Mouse (Mus musculus) MEL (cell line): Measurements from ENCODE around the gene Cchcr1.

Experiments
- CHD1 ChIP-seq: IDR thresholded peaks from 2 replicates; pipeline ENCODE4 v1.6.1; 2012; ENCODE audit warnings: low read depth, mild to moderate bottlenecking, inconsistent platforms, low read length, improper control_type of control experiment
- CTCF ChIP-seq, 3 experiments: IDR thresholded peaks in 2 of 3; conservative IDR thresholded peaks in 1 of 3; 2 replicates each; pipeline ENCODE4 v1.5.1; 2011 to 2012; ENCODE audit warnings: low read length in 3 of 3, low read depth in 2 of 3, mild to moderate bottlenecking in 2 of 3, improper control_type of control experiment in 1 of 3, inconsistent platforms in 1 of 3, mixed read lengths in 1 of 3, moderate library complexity in 1 of 3; ENCODE audit not compliant: control insufficient read depth in 1 of 3, insufficient read depth in 1 of 3, poor library complexity in 1 of 3, severe bottlenecking in 1 of 3
- ELF1 ChIP-seq: IDR thresholded peaks from 2 replicates; pipeline ENCODE4 v1.6.1; 2014; ENCODE audit warnings: low read depth, mild to moderate bottlenecking, inconsistent platforms, low read length, improper control_type of control experiment, moderate library complexity
- JUND ChIP-seq: IDR thresholded peaks from 2 replicates; pipeline ENCODE4 v1.6.1; 2011; ENCODE audit warnings: low read depth, mild to moderate bottlenecking, improper control_type of control experiment, low read length
- MYC ChIP-seq: IDR thresholded peaks from 2 replicates; pipeline ENCODE4 v1.6.1; 2011; ENCODE audit warnings: low read depth, mild to moderate bottlenecking, low read length, improper control_type of control experiment, moderate library complexity
- NELFE ChIP-seq: IDR thresholded peaks from 2 replicates; pipeline ENCODE4 v1.6.1; 2011; ENCODE audit warnings: low read depth, low read length, improper control_type of control experiment
- POLR2A ChIP-seq, 2 experiments: IDR thresholded peaks; 2 replicates each; pipeline ENCODE4 v1.6.1; 2011 to 2012; ENCODE audit warnings: low read length in 2 of 2, mild to moderate bottlenecking in 2 of 2, control low read depth in 1 of 2, improper control_type of control experiment in 1 of 2, low read depth in 1 of 2, moderate library complexity in 1 of 2; ENCODE audit not compliant: control insufficient read depth in 1 of 2, insufficient read depth in 1 of 2, poor library complexity in 1 of 2
- RCOR1 ChIP-seq: IDR thresholded peaks from 2 replicates; pipeline ENCODE4 v1.6.1; 2012; ENCODE audit warnings: low read depth, mild to moderate bottlenecking, inconsistent platforms, low read length, improper control_type of control experiment
- TBP ChIP-seq: IDR thresholded peaks from 2 replicates; pipeline ENCODE4 v1.8.0; 2011; ENCODE audit warnings: low read depth, low read length, improper control_type of control experiment
- ZMIZ1 ChIP-seq: IDR thresholded peaks from 2 replicates; pipeline ENCODE4 v1.6.1; 2012; ENCODE audit warnings: low read depth, mild to moderate bottlenecking, inconsistent platforms, low read length, improper control_type of control experiment, moderate library complexity

DNA sequence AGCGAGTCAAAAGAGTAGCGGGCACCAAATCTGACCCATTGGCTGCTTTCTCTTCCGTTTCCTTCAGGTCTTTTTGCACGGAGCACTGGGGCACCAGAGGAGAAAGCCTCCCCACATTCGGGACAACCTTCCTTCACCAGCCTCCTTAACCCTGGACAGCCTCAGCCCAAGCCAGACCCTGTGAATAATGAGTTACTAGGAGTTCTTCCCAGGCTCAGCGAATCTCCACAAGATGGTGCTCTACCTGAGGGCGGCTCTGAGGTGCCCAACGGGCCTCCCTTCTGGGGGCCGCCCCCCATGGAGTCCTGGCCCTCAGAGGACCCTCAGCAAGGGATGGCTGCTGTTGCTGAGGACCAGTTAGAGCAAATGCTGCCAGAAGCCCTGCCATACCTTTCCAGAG, 50.9 kb downstream of the Cchcr1 start:
- TF ChIP-seq CHD1: no peak
- TF ChIP-seq TBP: no peak
- TF ChIP-seq NELFE: no peak
- no peak; a peak in 1 of 6 replicates for TF ChIP-seq CTCF (IDR thresholded peaks at IDR 0.05 in 2 of 3, conservative IDR thresholded peaks at IDR 0.05 in 1 of 3; ENCODE audit: control insufficient read depth in 1 of 3, insufficient read depth in 1 of 3, low read depth in 2 of 3, low read length in 3 of 3, poor library complexity in 1 of 3, severe bottlenecking in 1 of 3)
- TF ChIP-seq MYC: no peak
- no peak for TF ChIP-seq POLR2A (IDR thresholded peaks at IDR 0.05; ENCODE audit: control insufficient read depth in 1 of 2, insufficient read depth in 1 of 2, low read depth in 1 of 2, low read length in 2 of 2, poor library complexity in 1 of 2)
- TF ChIP-seq RCOR1: no peak
- TF ChIP-seq ZMIZ1: no peak
- no peak for TF ChIP-seq ELF1
- no peak for TF ChIP-seq JUND
